11 mouse cellular contexts compared by ENCODE assay signal in genomic region chr6:92042055-92042454, GRCm38 (mm10). TPM values are rescaled to one million over a fixed set of nuclear protein-coding genes. Genes with fewer than 3 reads are reported as not detected.
DNase-seq lines count a peak whose midpoint lies in the region; ATAC-seq lines count a peak whose summit lies in the region.
"Had no signal": no experiment of that assay in that cellular context is flagged by ENCODE, and none has a peak within 500 bp of the region (broad histone marks: within the 10 kb centered on the region; RNA-seq: fewer than 3 reads in every experiment).

No protein-coding gene starts in this region.

- H3K4me1 ChIP-seq in heart, embryonic 11.5 days (ENCODE audit: control insufficient read depth, insufficient read depth, low read length) = no peaks in the 10 kb centered on the region
- peaks cover 25% of the 10 kb centered on the region for H3K4me1 ChIP-seq in lung, embryonic 15.5 days
- H3K4me1 ChIP-seq: neural tube, embryonic 13.5 days had no signal

- H3K4me3 ChIP-seq in heart, embryonic 11.5 days (ENCODE audit: low read depth, low read length) = no peak overlapping the region
- no peak overlapping the region for H3K4me3 ChIP-seq in lung, embryonic 15.5 days
- H3K4me3 ChIP-seq: embryonic facial prominence, embryonic 13.5 days; neural tube, embryonic 13.5 days had no signal

- 85% methylated on average over 4 of the region's 4 CpGs for WGBS in heart, embryonic 11.5 days (ENCODE audit: insufficient replicate concordance)
- 75% methylated on average over 4 of the region's 4 CpGs for WGBS in lung, embryonic 15.5 days

- H3K9ac ChIP-seq in heart, embryonic 11.5 days (ENCODE audit: low read depth, low read length) = no peak overlapping the region
- H3K9ac ChIP-seq in lung, embryonic 15.5 days = no peak overlapping the region
- H3K9ac ChIP-seq: embryonic facial prominence, embryonic 13.5 days; liver, embryonic 14.5 days; neural tube, embryonic 13.5 days had no signal

- H3K9me3 ChIP-seq in heart, embryonic 11.5 days (replicated peaks; ENCODE audit: control insufficient read depth, low read length) = no peaks in the 10 kb centered on the region
- H3K9me3 ChIP-seq in lung, embryonic 15.5 days = no peaks in the 10 kb centered on the region
- H3K9me3 ChIP-seq: embryonic facial prominence, embryonic 13.5 days; neural tube, embryonic 13.5 days had no signal

- H3K27me3 ChIP-seq in heart, embryonic 11.5 days (ENCODE audit: control insufficient read depth, insufficient read depth, low read length) = no peaks in the 10 kb centered on the region
- H3K27me3 ChIP-seq in lung, embryonic 15.5 days = no peaks in the 10 kb centered on the region
- H3K27me3 ChIP-seq: embryonic facial prominence, embryonic 13.5 days; neural tube, embryonic 13.5 days; Patski had no signal

- no peak overlapping the region for H3K4me2 ChIP-seq in heart, embryonic 11.5 days
- H3K4me2 ChIP-seq in lung, embryonic 15.5 days = no peak overlapping the region
- H3K4me2 ChIP-seq: embryonic facial prominence, embryonic 13.5 days; neural tube, embryonic 13.5 days had no signal

- peak; percentile 38 for DNase-seq in heart, postnatal 4 days
- DNase-seq in Muller cell, postnatal 12 days (ENCODE audit: inconsistent ontology term) = peak; percentile 69
- DNase-seq in cerebellum, postnatal 10 days = peak; percentile 83 to 87
- DNase-seq in embryo, embryonic 10 days (ENCODE audit: low spot score) = no peak
- DNase-seq in embryo, embryonic 9.5 days (ENCODE audit: extremely low spot score) = no peak

- no peak overlapping the region for H3K27ac ChIP-seq in heart, embryonic 11.5 days (ENCODE audit: low read depth, low read length)
- peak overlapping the region; percentile 19; the same call in 1 of the 2 replicates for H3K27ac ChIP-seq in lung, embryonic 15.5 days
- H3K27ac ChIP-seq: embryonic facial prominence, embryonic 13.5 days; liver, embryonic 14.5 days; neural tube, embryonic 13.5 days had no signal

- H3K36me3 ChIP-seq in heart, embryonic 11.5 days (ENCODE audit: control insufficient read depth, insufficient read depth, low read length) = no peaks in the 10 kb centered on the region
- H3K36me3 ChIP-seq in lung, embryonic 15.5 days = no peaks in the 10 kb centered on the region
- H3K36me3 ChIP-seq: embryonic facial prominence, embryonic 13.5 days; neural tube, embryonic 13.5 days had no signal

- ATAC-seq in heart, embryonic 11.5 days (replicated peaks; ENCODE audit: insufficient number of reproducible peaks, low FRiP score, low TSS enrichment) = no peak
- peak; percentile 44; the same call in 1 of the 2 replicates for ATAC-seq in lung, embryonic 15.5 days (ENCODE audit: borderline replicate concordance, extremely low read depth, low FRiP score, low TSS enrichment)
- ATAC-seq: Patski had no signal

RNA-seq across cellular contexts. Expression of gene Nr2c2, which starts 49.1 kb away (rescaled TPM):
- 10 to 100 TPM; 43.6 to 46.4 TPM for total RNA-seq in heart, postnatal 4 days (2021)
- polyA plus RNA-seq in heart, embryonic 11.5 days (2014; fragmentation: Nextera tagmentation; extraction: Ambion mirVana) = 16.4 and 16.9 TPM in 2 replicates
- polyA plus RNA-seq in lung, embryonic 15.5 days (2015; fragmentation: Nextera tagmentation; extraction: Ambion mirVana) = 23.1 and 26.2 TPM in 2 replicates

Comparison
In these comparisons a context has a peak if more than half of its experiments do, and no peak if none do; other contexts are left out.
1. DNase-seq: peak in heart, postnatal 4 days (single experiment), Muller cell, postnatal 12 days (single experiment) and cerebellum, postnatal 10 days (2 of 2); none in embryo, embryonic 10 days (single experiment) and embryo, embryonic 9.5 days (single experiment).